Mouse (Mus musculus) hindbrain, embryonic 15.5 days (tissue): ENCODE results near the gene Timp3. TPM values are rescaled to one million over a fixed set of nuclear protein-coding genes. Genes with fewer than 3 reads are reported as not detected.

Experiments
- ATAC-seq: fragments of 200-750 bp; cut with Nextera tagmentation; 2 replicates; pipeline ENCODE4 v1.8.0; 2017; ENCODE audit warnings: low read depth, moderate number of reproducible peaks, moderate TSS enrichment; ENCODE audit not compliant: low FRiP score
- H3K27ac ChIP-seq: fragments of 300-500 bp; sonication (generic); replicated peaks from 2 replicates; pipeline ENCODE4 v1.5.1; 2015; ENCODE audit warnings: mild to moderate bottlenecking, inconsistent platforms
- H3K27me3 ChIP-seq: fragments of 300-500 bp; sonication (generic); 2 replicates; pipeline ENCODE4 v1.6.1; 2015; ENCODE audit warnings: control low read depth, inconsistent platforms
- H3K36me3 ChIP-seq: fragments of 300-500 bp; sonication (generic); 2 replicates; pipeline ENCODE4 v1.6.1; 2015; ENCODE audit warnings: control low read depth, inconsistent platforms
- H3K4me1 ChIP-seq: fragments of 300-500 bp; sonication (generic); replicated peaks from 2 replicates; pipeline ENCODE4 v1.6.1; 2015; ENCODE audit warnings: control low read depth, inconsistent platforms
- H3K4me2 ChIP-seq: fragments of 300-500 bp; sonication (generic); 2 replicates; pipeline ENCODE4 v1.6.1; 2015; ENCODE audit warnings: moderate library complexity, mild to moderate bottlenecking, inconsistent platforms
- H3K4me3 ChIP-seq: fragments of 300-500 bp; sonication (generic); 2 replicates; pipeline ENCODE4 v1.5.1; 2015; ENCODE audit warnings: mild to moderate bottlenecking, inconsistent platforms
- H3K9ac ChIP-seq: fragments of 300-500 bp; sonication (generic); 2 replicates; pipeline ENCODE4 v1.6.1; 2015; ENCODE audit warnings: inconsistent platforms
- H3K9me3 ChIP-seq: fragments of 300-500 bp; sonication (generic); 2 replicates; pipeline ENCODE4 v1.6.1; 2016; ENCODE audit warnings: control low read depth, inconsistent platforms
- WGBS: fragments of 180-500 bp; shearing (Covaris S2); methylation state at CpG from one replicate; pipeline ENCODE4 v1.1.7; 2015; 5-methylcytosine and 5-hydroxymethylcytosine counted together
- polyA plus RNA-seq: library from polyadenylated mRNA; unstranded; fragments of >200 nt; fragmentation: Nextera tagmentation; extraction: Ambion mirVana; gene quantifications from 2 replicates; pipeline ENCODE4 v1.2.1, GENCODE M21; 2015

Gene Timp3
- polyA plus RNA-seq, 1 experiment from 2014 or later, result 42.2 TPM

- Histone ChIP-seq H3K4me1 (peaks cover 7% of the 10 kb centered on the region; the same call in 1 of the 2 replicates), H3K27ac (no peak overlapping the region), H3K4me3 (no peak overlapping the region), H3K27me3 (no peaks in the 10 kb centered on the region), H3K4me2 (no peak overlapping the region), H3K9me3 (no peaks in the 10 kb centered on the region), H3K36me3 (no peaks in the 10 kb centered on the region), H3K9ac (no peak overlapping the region)
- ATAC-seq, result no peak
- WGBS, result 69% methylated on average over 9 of the region's 9 CpGs
Measured at GRCm38 (mm10) chr10:86381150-86381921, 81.2 kb downstream of the Timp3 start.

DNA sequence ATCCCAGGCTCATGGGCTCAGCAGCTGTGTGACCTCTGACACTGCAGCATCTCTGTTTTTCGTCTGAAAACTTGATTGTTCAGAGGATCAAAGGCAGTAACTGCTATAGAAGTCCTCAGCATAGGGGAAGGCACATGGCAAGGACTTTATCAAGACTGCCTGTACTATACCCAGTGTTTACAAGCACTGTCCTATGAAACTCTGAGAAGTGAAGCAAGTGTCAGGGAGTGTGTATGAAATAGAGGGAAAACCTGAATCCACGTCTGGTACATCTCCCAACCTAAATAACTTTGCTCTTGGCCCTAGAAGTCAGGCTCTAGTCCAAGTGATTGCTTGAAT is 81.7 kb downstream of the Timp3 start:
- no peak overlapping the region for H3K27ac ChIP-seq
- H3K27me3 ChIP-seq, result no peaks in the 10 kb centered on the region
- H3K4me3 ChIP-seq, result no peak overlapping the region
- H3K4me1 ChIP-seq, result 0 out of 2 replicates have a peak, but pooled peaks cover 1% of the 10 kb centered on the region
- no peaks in the 10 kb centered on the region for H3K36me3 ChIP-seq
- 36% methylated on average over 2 of the region's 2 CpGs for WGBS
- no peak overlapping the region for H3K4me2 ChIP-seq
- H3K9ac ChIP-seq, result no peak overlapping the region
- H3K9me3 ChIP-seq, result no peaks in the 10 kb centered on the region
- ATAC-seq, result no peak

- Histone ChIP-seq H3K4me2 (no peak overlapping the region), H3K9me3 (no peaks in the 10 kb centered on the region), H3K4me3 (no peak overlapping the region), H3K9ac (no peak overlapping the region), H3K4me1 (peaks cover 7% of the 10 kb centered on the region; the same call in 1 of the 2 replicates), H3K27me3 (no peaks in the 10 kb centered on the region), H3K36me3 (no peaks in the 10 kb centered on the region), H3K27ac (no peak overlapping the region)
- no peak for ATAC-seq
- 97% methylated on average over 2 of the region's 2 CpGs for WGBS
Measured at GRCm38 (mm10) chr10:86384655-86385054, 84.5 kb downstream of the Timp3 start.

- no peak overlapping the region for H3K27ac ChIP-seq
- H3K9me3 ChIP-seq, result no peaks in the 10 kb centered on the region
- H3K4me3 ChIP-seq, result no peak overlapping the region
- H3K36me3 ChIP-seq, result no peaks in the 10 kb centered on the region
- H3K4me2 ChIP-seq, result no peak overlapping the region
- ATAC-seq, result no peak
- H3K9ac ChIP-seq, result no peak overlapping the region
- H3K27me3 ChIP-seq, result no peaks in the 10 kb centered on the region
- H3K4me1 ChIP-seq, result peaks cover 12% of the 10 kb centered on the region; the same call in 1 of the 2 replicates
- 81% methylated on average over 4 of the region's 4 CpGs for WGBS
Measured at GRCm38 (mm10) chr10:86385656-86386055, 85.5 kb downstream of the Timp3 start.

- Histone ChIP-seq H3K9ac (no peak overlapping the region), H3K4me1 (peaks cover 12% of the 10 kb centered on the region; the same call in 1 of the 2 replicates), H3K4me2 (no peak overlapping the region), H3K36me3 (no peaks in the 10 kb centered on the region), H3K27ac (no peak overlapping the region), H3K9me3 (no peaks in the 10 kb centered on the region), H3K27me3 (no peaks in the 10 kb centered on the region), H3K4me3 (no peak overlapping the region)
- WGBS, result 81% methylated on average over 4 of the region's 4 CpGs
- no peak for ATAC-seq
Measured at GRCm38 (mm10) chr10:86386232-86386631, 86.1 kb downstream of the Timp3 start.

DNA sequence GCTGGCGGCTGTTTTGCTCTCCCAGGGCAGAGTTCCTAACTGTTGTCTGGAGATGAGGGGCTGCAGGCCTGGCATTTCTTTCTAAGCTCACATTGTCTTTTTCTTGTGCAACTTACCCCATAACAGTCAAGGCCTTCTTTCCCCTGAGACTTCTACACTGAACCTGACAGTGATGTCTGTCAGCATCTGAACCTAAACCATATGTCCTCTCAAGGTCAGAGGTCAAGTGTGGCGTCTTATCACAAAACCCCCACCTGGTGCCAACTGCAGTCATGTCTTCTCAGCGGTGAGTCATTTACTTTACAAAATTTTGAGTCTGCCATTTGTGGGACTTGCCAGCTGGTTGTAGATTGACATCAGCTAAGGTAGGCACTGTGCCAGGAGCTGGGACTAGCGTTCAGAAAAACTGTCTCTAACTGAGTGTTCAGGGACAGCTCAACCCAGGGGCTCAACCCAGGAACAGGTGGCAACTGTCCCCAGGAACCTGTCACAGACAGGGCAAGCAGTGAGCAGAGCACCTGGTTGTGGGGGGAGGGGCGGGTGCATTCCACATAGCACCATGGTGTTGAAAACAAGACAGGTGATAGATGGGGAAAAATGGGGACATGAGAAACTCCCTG is 87.8 kb downstream of the Timp3 start:
- no peaks in the 10 kb centered on the region for H3K27me3 ChIP-seq
- no peak overlapping the region for H3K27ac ChIP-seq
- no peak for ATAC-seq
- no peaks in the 10 kb centered on the region for H3K36me3 ChIP-seq
- no peak overlapping the region for H3K4me2 ChIP-seq
- H3K4me3 ChIP-seq, result no peak overlapping the region
- whole genome bisulfite sequencing, result 70% methylated on average over 5 of the region's 5 CpGs
- peaks cover 12% of the 10 kb centered on the region; the same call in 1 of the 2 replicates for H3K4me1 ChIP-seq
- H3K9ac ChIP-seq, result no peak overlapping the region
- no peaks in the 10 kb centered on the region for H3K9me3 ChIP-seq

DNA sequence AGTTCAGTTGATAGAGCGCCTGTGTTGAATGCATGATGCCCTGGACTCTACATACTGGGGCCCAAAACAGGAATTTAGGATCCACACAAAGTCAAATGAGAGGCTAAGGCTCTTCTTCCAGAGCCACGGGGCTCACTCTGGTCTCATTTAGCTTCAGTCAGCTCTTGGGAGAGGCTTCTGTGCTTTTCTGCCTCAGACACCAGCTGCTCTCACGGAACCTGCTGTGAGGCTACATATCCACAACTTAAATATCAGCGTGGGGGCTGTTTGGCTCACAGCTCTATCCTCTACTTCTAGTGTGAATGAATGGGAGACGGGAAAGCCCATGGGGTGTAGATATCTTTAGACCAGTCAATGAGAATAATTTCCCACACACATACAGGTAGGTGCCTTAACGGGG is 88.6 kb downstream of the Timp3 start:
- Histone ChIP-seq H3K27ac (no peak overlapping the region), H3K9me3 (no peaks in the 10 kb centered on the region), H3K4me2 (no peak overlapping the region), H3K27me3 (no peaks in the 10 kb centered on the region), H3K4me1 (peaks cover 12% of the 10 kb centered on the region; the same call in 1 of the 2 replicates), H3K4me3 (no peak overlapping the region), H3K36me3 (no peaks in the 10 kb centered on the region), H3K9ac (no peak overlapping the region)
- ATAC-seq, result no peak
- 64% methylated on average over 6 of the region's 6 CpGs for WGBS

GRCm38 (mm10) chr10:86389357-86389756 is 89.2 kb downstream of the Timp3 start:
- H3K27ac ChIP-seq, result no peak overlapping the region
- H3K9me3 ChIP-seq, result no peaks in the 10 kb centered on the region
- H3K4me1 ChIP-seq, result peaks cover 12% of the 10 kb centered on the region; the same call in 1 of the 2 replicates
- H3K4me2 ChIP-seq, result no peak overlapping the region
- no peak overlapping the region for H3K9ac ChIP-seq
- H3K27me3 ChIP-seq, result no peaks in the 10 kb centered on the region
- WGBS, result 84% methylated on average over 3 of the region's 3 CpGs
- H3K36me3 ChIP-seq, result no peaks in the 10 kb centered on the region
- no peak for ATAC-seq
- H3K4me3 ChIP-seq, result no peak overlapping the region

DNA sequence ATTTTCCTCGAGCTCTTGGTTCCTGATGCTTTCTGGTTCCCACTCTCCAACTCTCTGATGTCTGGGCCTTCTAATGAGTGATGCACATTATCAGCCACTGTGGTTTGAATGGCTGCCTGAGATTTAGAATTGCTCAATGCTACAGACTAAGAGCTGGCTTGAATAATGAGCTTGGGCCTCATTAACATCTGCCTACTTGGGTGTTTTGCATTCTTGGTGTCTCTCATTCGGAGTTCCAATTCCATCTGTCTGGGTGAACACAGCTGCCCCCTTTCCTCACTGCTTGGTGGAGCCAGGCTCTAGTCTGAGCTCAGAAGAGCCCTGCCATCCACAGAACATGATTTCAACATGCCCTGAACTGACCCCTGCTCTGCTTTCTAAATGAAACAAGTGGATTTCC is 89.7 kb downstream of the Timp3 start:
- no peak for ATAC-seq
- 31% methylated on average over 2 of the region's 2 CpGs for WGBS
- H3K27ac ChIP-seq, result no peak overlapping the region

DNA sequence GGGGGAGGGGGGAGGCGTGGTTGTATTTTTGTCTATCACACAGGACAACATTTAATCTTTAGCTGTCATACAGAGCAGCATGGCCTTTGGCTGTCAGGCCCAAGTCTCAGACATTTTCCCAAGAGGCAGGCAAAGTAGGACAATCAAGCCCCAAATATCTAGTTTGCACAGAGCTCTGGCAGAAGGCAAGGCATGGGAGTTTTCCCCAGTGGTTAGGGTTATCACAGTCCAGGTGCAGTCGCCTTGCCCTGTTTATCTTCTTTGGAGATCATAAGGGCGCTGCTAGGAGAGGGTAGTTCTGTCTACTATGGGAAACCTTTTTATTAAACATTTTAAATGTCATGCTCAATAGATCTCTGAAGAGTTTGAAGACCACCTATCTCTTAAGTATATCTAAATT is 92.2 kb downstream of the Timp3 start:
- no peaks in the 10 kb centered on the region for H3K36me3 ChIP-seq
- H3K4me3 ChIP-seq, result no peak overlapping the region
- no peak overlapping the region for H3K9ac ChIP-seq
- no peak overlapping the region for H3K4me2 ChIP-seq
- no peak overlapping the region for H3K27ac ChIP-seq
- no peaks in the 10 kb centered on the region for H3K27me3 ChIP-seq
- WGBS, result 91% methylated on average over 3 of the region's 3 CpGs
- ATAC-seq, result no peak
- no peaks in the 10 kb centered on the region for H3K9me3 ChIP-seq
- H3K4me1 ChIP-seq, result peaks cover 12% of the 10 kb centered on the region; the same call in 1 of the 2 replicates

More for the DNA sequence above, 89.7 kb downstream of the Timp3 start:
- no peak overlapping the region for H3K9ac ChIP-seq
- H3K36me3 ChIP-seq, result no peaks in the 10 kb centered on the region
- no peak overlapping the region for H3K4me2 ChIP-seq
- no peak overlapping the region for H3K4me3 ChIP-seq
- H3K27me3 ChIP-seq, result no peaks in the 10 kb centered on the region
- peaks cover 12% of the 10 kb centered on the region; the same call in 1 of the 2 replicates for H3K4me1 ChIP-seq
- no peaks in the 10 kb centered on the region for H3K9me3 ChIP-seq

DNA sequence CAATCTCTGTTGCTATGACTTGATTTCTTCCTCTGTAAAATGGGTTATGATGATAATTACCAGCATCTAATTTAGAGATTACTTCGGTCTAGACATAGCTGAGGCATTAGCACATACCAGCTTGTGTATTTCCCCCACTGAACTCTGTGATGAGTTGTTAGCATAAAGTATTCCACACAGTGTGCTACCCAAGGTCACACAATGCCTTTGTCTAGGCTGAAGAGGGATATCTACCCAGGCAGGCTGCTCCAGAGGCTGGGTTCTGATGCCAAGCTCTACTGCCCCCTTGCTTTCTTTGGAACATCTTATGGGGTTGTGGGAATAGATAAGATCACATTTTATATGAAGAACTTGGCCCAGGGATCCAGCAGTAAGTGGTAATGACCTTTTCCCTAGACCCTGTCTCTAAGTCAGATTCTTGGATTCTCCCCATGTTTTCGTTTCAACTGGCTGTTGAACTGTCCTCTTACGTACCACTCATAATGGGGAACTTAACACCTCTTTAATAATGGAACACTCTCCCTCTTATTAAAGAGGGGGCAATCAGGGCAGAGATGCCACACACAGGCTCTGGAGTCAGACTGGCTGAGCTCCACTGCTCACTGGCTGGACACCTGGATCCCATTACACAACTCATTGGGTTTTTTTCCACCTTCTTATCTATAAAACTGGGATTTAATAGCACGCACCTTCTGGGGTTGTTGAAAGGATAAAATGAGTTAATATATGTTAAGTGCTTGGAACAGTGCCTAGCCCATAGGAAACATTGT is 97.6 kb downstream of the Timp3 start:
- H3K4me1 ChIP-seq, result no peaks in the 10 kb centered on the region
- H3K4me3 ChIP-seq, result no peak overlapping the region
- no peak overlapping the region for H3K9ac ChIP-seq
- H3K27me3 ChIP-seq, result no peaks in the 10 kb centered on the region
- 87% methylated on average over 4 of the region's 4 CpGs for WGBS
- no peaks in the 10 kb centered on the region for H3K36me3 ChIP-seq
- H3K9me3 ChIP-seq, result no peaks in the 10 kb centered on the region
- no peak overlapping the region for H3K4me2 ChIP-seq
- H3K27ac ChIP-seq, result no peak overlapping the region
- ATAC-seq, result no peak

- Histone ChIP-seq H3K4me1 (no peaks in the 10 kb centered on the region), H3K4me3 (no peak overlapping the region), H3K9me3 (no peaks in the 10 kb centered on the region), H3K27ac (no peak overlapping the region), H3K36me3 (no peaks in the 10 kb centered on the region), H3K9ac (no peak overlapping the region), H3K4me2 (no peak overlapping the region), H3K27me3 (no peaks in the 10 kb centered on the region)
- no peak for ATAC-seq
- 81% methylated on average over 2 of the region's 2 CpGs for WGBS
Measured at GRCm38 (mm10) chr10:86398347-86398720, 98.2 kb downstream of the Timp3 start.
